21 mouse cellular contexts compared by ENCODE assay signal in the genomic region with DNA sequence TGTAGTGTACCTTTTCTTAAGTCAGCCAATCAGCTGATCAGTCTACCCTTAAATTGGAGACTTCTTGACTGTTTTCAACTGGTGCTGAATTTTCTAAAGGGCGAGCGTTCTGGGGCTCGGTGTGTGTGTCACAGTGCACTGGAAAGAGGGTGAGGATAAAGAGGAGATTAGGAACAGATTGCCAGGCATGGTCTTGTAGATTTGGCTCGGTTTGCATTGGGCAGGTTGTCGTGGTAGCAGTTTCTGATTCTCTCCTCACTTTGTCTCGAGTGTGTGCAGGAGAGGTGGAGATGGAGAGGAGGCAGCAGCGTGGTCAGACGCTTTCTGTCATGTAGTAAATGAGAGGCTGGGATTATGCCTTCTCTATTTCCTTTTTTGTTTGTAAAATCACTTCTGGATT. TPM values are rescaled to one million over a fixed set of nuclear protein-coding genes. Genes with fewer than 3 reads are reported as not detected.
DNase-seq lines count a peak whose midpoint lies in the region; ATAC-seq and TF ChIP-seq lines count a peak whose summit lies in the region.
"Had no signal": no experiment of that assay in that cellular context is flagged by ENCODE, and none has a peak within 500 bp of the region (broad histone marks: within the 10 kb centered on the region; RNA-seq: fewer than 3 reads in every experiment).

No protein-coding gene starts in this region.

- H3K4me1 ChIP-seq in heart, embryonic 12.5 days (replicated peaks): peaks cover 37% of the 10 kb centered on the region
- peaks cover 17% of the 10 kb centered on the region for H3K4me1 ChIP-seq in liver, adult 2 months (ENCODE audit: control insufficient read depth, insufficient read depth, low read length)
- no peaks in the 10 kb centered on the region for H3K4me1 ChIP-seq in liver, embryonic 12.5 days

- no peak overlapping the region for H3K4me2 ChIP-seq in heart, embryonic 12.5 days
- no peak overlapping the region for H3K4me2 ChIP-seq in liver, embryonic 12.5 days
- H3K4me2 ChIP-seq: forebrain, embryonic 13.5 days; heart, embryonic 13.5 days; hindbrain, embryonic 12.5 days; hindbrain, embryonic 15.5 days had no signal

- H3K9me3 ChIP-seq in heart, embryonic 12.5 days (replicated peaks): no peaks in the 10 kb centered on the region
- no peaks in the 10 kb centered on the region for H3K9me3 ChIP-seq in liver, embryonic 12.5 days (replicated peaks)
- H3K9me3 ChIP-seq: forebrain, embryonic 10.5 days; forebrain, embryonic 13.5 days; G1E; heart, embryonic 13.5 days; hindbrain, embryonic 12.5 days; hindbrain, embryonic 15.5 days had no signal

- TF ChIP-seq POLR2A in liver, adult 2 months (IDR thresholded peaks at IDR 0.05; ENCODE audit: extremely low read depth, insufficient read depth, low read length): no peak

- ATAC-seq in heart, embryonic 12.5 days (ENCODE audit: insufficient number of reproducible peaks, low FRiP score): no peak
- no peak for ATAC-seq in liver, embryonic 12.5 days
- ATAC-seq: forebrain, embryonic 13.5 days; forebrain, embryonic 16.5 days; intestine, postnatal 0 days; Patski had no signal

- no peaks in the 10 kb centered on the region for H3K36me3 ChIP-seq in heart, embryonic 12.5 days
- no peaks in the 10 kb centered on the region for H3K36me3 ChIP-seq in liver, adult 2 months (ENCODE audit: control insufficient read depth, insufficient read depth, low read length)
- no peaks in the 10 kb centered on the region for H3K36me3 ChIP-seq in liver, embryonic 12.5 days
- H3K36me3 ChIP-seq: forebrain, embryonic 10.5 days; heart, embryonic 13.5 days; hindbrain, embryonic 12.5 days; hindbrain, embryonic 15.5 days had no signal

- no peak overlapping the region for H3K9ac ChIP-seq in heart, embryonic 12.5 days
- H3K9ac ChIP-seq in liver, adult 2 months (ENCODE audit: low read depth, low read length): no peak overlapping the region
- no peak overlapping the region for H3K9ac ChIP-seq in liver, embryonic 12.5 days
- H3K9ac ChIP-seq: forebrain, embryonic 13.5 days; heart, embryonic 13.5 days; hindbrain, embryonic 12.5 days; hindbrain, embryonic 15.5 days had no signal

- WGBS in heart, embryonic 12.5 days: 39% methylated on average over 8 of the region's 8 CpGs
- WGBS in liver, adult 2 months: 82% methylated on average over 8 of the region's 8 CpGs
- WGBS in liver, embryonic 12.5 days (ENCODE audit: insufficient replicate concordance): 67% methylated on average over 8 of the region's 8 CpGs

- peak; percentile 49 for DNase-seq in cerebellum, postnatal 10 days
- DNase-seq in cerebellum, adult 11 months: no peak
- peak; percentile 64 for DNase-seq in heart, adult 11 months
- DNase-seq in liver, adult 2 months (ENCODE audit: extremely low read depth, low read depth, low spot score): no peak
- DNase-seq in brain, adult 2 months (ENCODE audit: low read depth, low spot score): peak; percentile 41
- DNase-seq: adrenal gland, postnatal 10 days; adrenal gland, postnatal 36 days; gastrocnemius, postnatal 10 days; gastrocnemius, postnatal 36 days had no signal

- H3K4me3 ChIP-seq in heart, embryonic 12.5 days: no peak overlapping the region
- no peak overlapping the region for H3K4me3 ChIP-seq in liver, adult 2 months (ENCODE audit: insufficient read depth, low read depth, low read length)
- no peak overlapping the region for H3K4me3 ChIP-seq in liver, embryonic 12.5 days
- H3K4me3 ChIP-seq: forebrain, embryonic 10.5 days; forebrain, embryonic 13.5 days; heart, embryonic 13.5 days; hindbrain, embryonic 12.5 days; hindbrain, embryonic 15.5 days had no signal

- H3K27ac ChIP-seq in heart, embryonic 12.5 days (ENCODE audit: poor library complexity, severe bottlenecking): no peak overlapping the region
- peak overlapping the region; percentile 28; the same call in 1 of the 2 replicates for H3K27ac ChIP-seq in liver, adult 2 months (replicated peaks; ENCODE audit: insufficient read depth, low read depth, low read length)
- no peak overlapping the region for H3K27ac ChIP-seq in liver, embryonic 12.5 days
- H3K27ac ChIP-seq: forebrain, embryonic 10.5 days; forebrain, embryonic 13.5 days; heart, embryonic 13.5 days; hindbrain, embryonic 12.5 days; hindbrain, embryonic 15.5 days had no signal

- no peak for TF ChIP-seq CTCF in liver, adult 2 months (IDR thresholded peaks at IDR 0.05; ENCODE audit: low read depth, low read length)

- peaks cover 17% of the 10 kb centered on the region; the same call in 1 of the 2 replicates for H3K79me2 ChIP-seq in liver, adult 2 months (ENCODE audit: control insufficient read depth, insufficient read depth, low read length)

- no peaks in the 10 kb centered on the region for H3K27me3 ChIP-seq in heart, embryonic 12.5 days (replicated peaks)
- H3K27me3 ChIP-seq in liver, adult 2 months (ENCODE audit: control insufficient read depth, insufficient read depth, low read length): no peaks in the 10 kb centered on the region
- no peaks in the 10 kb centered on the region for H3K27me3 ChIP-seq in liver, embryonic 12.5 days (replicated peaks)
- H3K27me3 ChIP-seq: CH12.LX; forebrain, embryonic 13.5 days; heart, embryonic 13.5 days; hindbrain, embryonic 12.5 days; hindbrain, embryonic 15.5 days; Patski had no signal

RNA-seq across cellular contexts. Expression of a gene that starts 20.3 kb away (rescaled TPM):
- polyA plus RNA-seq in heart, embryonic 12.5 days (2016; fragmentation: Nextera tagmentation; extraction: Ambion mirVana): 4.4 and 4.8 TPM in 2 replicates
- 8.3 and 13.1 TPM in 2 replicates for total RNA-seq in liver, adult 2 months (2014; rRNA removed)
- polyA plus RNA-seq in liver, adult 2 months (2012; rRNA removed): 7.8 and 8.7 TPM in 2 replicates
- 1.5 and 2.0 TPM in 2 replicates for polyA plus RNA-seq in liver, embryonic 12.5 days (2016; fragmentation: Nextera tagmentation; extraction: Ambion mirVana)

Comparison
In these comparisons a context has a peak if more than half of its experiments do, and no peak if none do; other contexts are left out.
1. DNase-seq: peak in cerebellum, postnatal 10 days (2 of 2), heart, adult 11 months (single experiment) and brain, adult 2 months (single experiment); none in cerebellum, adult 11 months (single experiment) and liver, adult 2 months (single experiment).